Mouse (Mus musculus) erythroblast, embryonic 14.5 days (primary cell): ENCODE data around the gene Rab37. TPM values are rescaled to one million over a fixed set of nuclear protein-coding genes. Genes with fewer than 3 reads are reported as not detected.

ENCODE experiments used
- H3K27me3 ChIP-seq: 2 replicates; pipeline ENCODE4 v1.6.1; 2012; ENCODE audit warnings: inconsistent platforms; ENCODE audit not compliant: control insufficient read depth
- H3K36me3 ChIP-seq: 2 replicates; pipeline ENCODE4 v1.6.1; 2012; ENCODE audit warnings: mild to moderate bottlenecking, inconsistent platforms; ENCODE audit not compliant: control insufficient read depth
- H3K4me1 ChIP-seq: 2 replicates; pipeline ENCODE4 v1.6.1; 2012; ENCODE audit warnings: inconsistent platforms; ENCODE audit not compliant: control insufficient read depth
- H3K4me3 ChIP-seq: replicated peaks from 2 replicates; pipeline ENCODE3; 2012; ENCODE audit warnings: moderate library complexity, mild to moderate bottlenecking, inconsistent platforms
- H3K9me3 ChIP-seq: 2 replicates; pipeline ENCODE4 v1.6.1; 2012; ENCODE audit warnings: low read length, inconsistent platforms, mixed read lengths; ENCODE audit not compliant: control insufficient read depth
- GATA1 ChIP-seq: IDR thresholded peaks from 2 replicates; pipeline ENCODE4 v1.6.1; 2012; ENCODE audit warnings: low read length, inconsistent platforms, mixed read lengths
- TAL1 ChIP-seq: IDR thresholded peaks from 3 replicates; pipeline ENCODE4 v1.6.1; 2012; ENCODE audit warnings: low read length, inconsistent platforms, mixed read lengths
- polyA plus RNA-seq: library from polyadenylated mRNA; stranded (reverse); fragments of >175 nt; gene quantifications from 2 replicates; pipeline ENCODE4 v1.2.3, GENCODE M21; 2012

Rab37 gene
- polyA plus RNA-seq, 1 experiment, result 0.01 TPM

- no peak overlapping the region for H3K4me3 ChIP-seq
- H3K9me3 ChIP-seq, result no peaks in the 10 kb centered on the region
- H3K27me3 ChIP-seq, result peaks cover 40% of the 10 kb centered on the region
- H3K36me3 ChIP-seq, result no peaks in the 10 kb centered on the region
- TF ChIP-seq TAL1 (no peak), GATA1 (no peak)
- peaks cover 39% of the 10 kb centered on the region for H3K4me1 ChIP-seq
Observed at GRCm38 (mm10) chr11:115160883-115161577, 69.8 kb downstream of the Rab37 start.

- H3K9me3 ChIP-seq, result no peaks in the 10 kb centered on the region
- no peaks in the 10 kb centered on the region for H3K36me3 ChIP-seq
- TF ChIP-seq GATA1 (no peak), TAL1 (no peak)
- no peak overlapping the region for H3K4me3 ChIP-seq
- peaks cover 39% of the 10 kb centered on the region for H3K4me1 ChIP-seq
- H3K27me3 ChIP-seq, result peaks cover 35% of the 10 kb centered on the region
Observed at GRCm38 (mm10) chr11:115161578-115162204, 70.5 kb downstream of the Rab37 start.

GRCm38 (mm10) chr11:115162205-115162601 is 71.0 kb downstream of the Rab37 start:
- Histone ChIP-seq H3K36me3 (no peaks in the 10 kb centered on the region), H3K4me1 (peaks cover 39% of the 10 kb centered on the region)
- no peak for TF ChIP-seq GATA1
- TF ChIP-seq TAL1, result no peak

GRCm38 (mm10) chr11:115162832-115163480 is 71.7 kb downstream of the Rab37 start, which contains the start of gene Slc9a3r1:
Slc9a3r1 (plus strand) TSS chr11:115163341.
- TF ChIP-seq TAL1, result no peak
- H3K27me3 ChIP-seq, result peaks cover 30% of the 10 kb centered on the region
- peaks cover 39% of the 10 kb centered on the region for H3K4me1 ChIP-seq
- H3K9me3 ChIP-seq, result no peaks in the 10 kb centered on the region
- H3K36me3 ChIP-seq, result no peaks in the 10 kb centered on the region
- H3K4me3 ChIP-seq, result peak within 1 kb of the TSS; percentile 80

More at GRCm38 (mm10) chr11:115162205-115162601, 71.0 kb downstream of the Rab37 start:
- Histone ChIP-seq H3K27me3 (peaks cover 34% of the 10 kb centered on the region), H3K9me3 (no peaks in the 10 kb centered on the region), H3K4me3 (peak overlapping the region; percentile 80)

- H3K27me3 ChIP-seq, result peaks cover 30% of the 10 kb centered on the region
- peaks cover 3% of the 10 kb centered on the region; the same call in 1 of the 2 replicates for H3K36me3 ChIP-seq
- no peaks in the 10 kb centered on the region for H3K9me3 ChIP-seq
- TF ChIP-seq TAL1, result no peak
- no peak for TF ChIP-seq GATA1
- peaks cover 39% of the 10 kb centered on the region for H3K4me1 ChIP-seq
- peak overlapping the region; percentile 80 for H3K4me3 ChIP-seq
Observed at GRCm38 (mm10) chr11:115163568-115164150, 72.4 kb downstream of the Rab37 start.

GRCm38 (mm10) chr11:115164341-115164975 is 73.2 kb downstream of the Rab37 start:
- Histone ChIP-seq H3K9me3 (no peaks in the 10 kb centered on the region), H3K27me3 (peaks cover 30% of the 10 kb centered on the region), H3K36me3 (peaks cover 3% of the 10 kb centered on the region; the same call in 1 of the 2 replicates), H3K4me3 (peak overlapping the region; percentile 80), H3K4me1 (peaks cover 39% of the 10 kb centered on the region)
- TF ChIP-seq GATA1 (no peak), TAL1 (no peak)

GRCm38 (mm10) chr11:115164976-115165374 is 73.7 kb downstream of the Rab37 start:
- peaks cover 30% of the 10 kb centered on the region for H3K27me3 ChIP-seq
- peak overlapping the region; percentile 80 for H3K4me3 ChIP-seq
- H3K9me3 ChIP-seq, result no peaks in the 10 kb centered on the region
- TF ChIP-seq GATA1, result no peak
- no peak for TF ChIP-seq TAL1
- peaks cover 3% of the 10 kb centered on the region; the same call in 1 of the 2 replicates for H3K36me3 ChIP-seq
- peaks cover 39% of the 10 kb centered on the region for H3K4me1 ChIP-seq

- peaks cover 3% of the 10 kb centered on the region; the same call in 1 of the 2 replicates for H3K36me3 ChIP-seq
- H3K9me3 ChIP-seq, result no peaks in the 10 kb centered on the region
- TF ChIP-seq GATA1 (no peak), TAL1 (no peak)
- H3K27me3 ChIP-seq, result peaks cover 28% of the 10 kb centered on the region
- H3K4me1 ChIP-seq, result peaks cover 31% of the 10 kb centered on the region
- no peak overlapping the region for H3K4me3 ChIP-seq
Observed at GRCm38 (mm10) chr11:115166776-115167175, 75.5 kb downstream of the Rab37 start.
